Mouse (Mus musculus) C2C12 (cell line): ENCODE results near the gene Cmss1.

Experiments
- CEBPB ChIP-seq: IDR thresholded peaks from one replicate; pipeline ENCODE4 v1.6.1; 2011; ENCODE audit warnings: low read depth, mild to moderate bottlenecking, control low read depth, moderate library complexity
- CTCF ChIP-seq: IDR thresholded peaks from one replicate; pipeline ENCODE4 v1.5.1; 2011; ENCODE audit not compliant: control insufficient read depth, insufficient read depth, insufficient read length
- MAX ChIP-seq: IDR thresholded peaks from one replicate; pipeline ENCODE4 v1.6.1; 2011; ENCODE audit warnings: mild to moderate bottlenecking, control low read depth

DNA sequence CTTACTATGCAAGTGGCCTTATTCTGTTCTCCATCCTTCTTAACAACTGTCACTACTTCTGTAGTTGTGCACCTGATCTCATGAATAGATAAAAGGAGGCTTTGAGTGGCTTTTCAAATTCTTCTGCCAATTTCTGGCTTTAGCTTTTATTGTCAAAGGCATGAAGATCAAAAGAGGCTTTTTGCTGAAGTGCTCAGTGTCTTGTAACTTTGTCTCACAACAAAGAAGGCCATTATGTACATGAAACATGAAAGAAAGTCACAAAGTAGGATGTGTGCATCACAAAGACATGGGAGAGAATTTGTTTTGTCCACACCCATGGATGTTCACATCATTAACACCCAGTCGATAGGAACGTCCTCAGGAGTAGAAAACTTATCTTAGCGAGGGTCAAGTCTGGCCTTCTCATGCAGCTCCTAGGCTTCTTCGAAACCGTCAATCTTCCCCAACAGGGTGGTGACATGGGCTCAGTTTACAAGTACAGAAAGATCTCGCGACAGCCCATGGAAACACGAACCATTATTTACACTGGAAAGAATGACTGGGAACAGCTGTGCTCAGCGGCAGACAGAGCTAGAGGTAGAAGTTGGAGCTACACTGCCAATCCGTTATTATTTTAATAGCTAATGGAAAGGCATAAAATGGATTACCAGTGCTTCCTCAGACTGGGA, 133.1 kb downstream of the Cmss1 start:
- TF ChIP-seq CEBPB (no peak), CTCF (no peak), MAX (no peak)
